Mouse (Mus musculus) heart, adult 2 months (tissue): ENCODE measurements around the gene Kpna3. TPM values are rescaled to one million over a fixed set of nuclear protein-coding genes. Genes with fewer than 3 reads are reported as not detected.
"Not testable (repeated sequence)": the region's sequence is repeated elsewhere in the genome, so short reads cannot be mapped to it uniquely, and the experiment has no call there.

ENCODE experiments used
- DNase-seq, 2 experiments: peaks; one replicate each; pipeline ENCODE4 v3.0.0; 2021
- H3K27ac ChIP-seq: fragments of 200-600 bp; 2 replicates; pipeline ENCODE4 v1.8.1; 2022
- H3K27me3 ChIP-seq: fragments of 200-500 bp; 2 replicates; pipeline ENCODE4 v1.6.1; 2012; ENCODE audit warnings: mild to moderate bottlenecking, low read length, inconsistent platforms, mixed read lengths; ENCODE audit not compliant: control insufficient read depth, insufficient read depth
- H3K36me3 ChIP-seq: fragments of 200-500 bp; 2 replicates; pipeline ENCODE4 v1.6.1; 2012; ENCODE audit warnings: low read length, inconsistent platforms; ENCODE audit not compliant: control insufficient read depth, insufficient read depth
- H3K4me1 ChIP-seq: fragments of 200-500 bp; 2 replicates; pipeline ENCODE4 v1.6.1; 2011; ENCODE audit warnings: low read length; ENCODE audit not compliant: control insufficient read depth, insufficient read depth
- H3K4me3 ChIP-seq: fragments of 200-600 bp; 2 replicates; pipeline ENCODE4 v1.8.1; 2022
- H3K79me2 ChIP-seq: fragments of 200-500 bp; replicated peaks from 2 replicates; pipeline ENCODE4 v1.6.1; 2012; ENCODE audit warnings: mild to moderate bottlenecking, inconsistent platforms, low read length, moderate library complexity, mixed read lengths; ENCODE audit not compliant: control insufficient read depth, insufficient read depth
- H3K9ac ChIP-seq: fragments of 200-500 bp; 2 replicates; pipeline ENCODE4 v1.6.1; 2012; ENCODE audit warnings: low read depth, mild to moderate bottlenecking, control low read depth, inconsistent platforms, low read length, mixed read lengths
- CTCF ChIP-seq: fragments of 200-600 bp; IDR thresholded peaks from 2 replicates; pipeline ENCODE4 v1.8.1; 2022; ENCODE audit warnings: antibody characterized with exemption, mild to moderate bottlenecking, moderate library complexity
- EP300 ChIP-seq: fragments of 200-500 bp; IDR thresholded peaks from 2 replicates; pipeline ENCODE4 v1.6.1; 2011; ENCODE audit warnings: low read depth, low read length, control low read depth; ENCODE audit not compliant: insufficient read depth
- POLR2A ChIP-seq: fragments of 200-500 bp; IDR thresholded peaks from 2 replicates; pipeline ENCODE4 v1.6.1; 2011; ENCODE audit warnings: mild to moderate bottlenecking, low read depth, low read length, control low read depth; ENCODE audit not compliant: insufficient read depth
- WGBS: fragments of 180-500 bp; shearing (Covaris S2); methylation state at CpG from one replicate; pipeline ENCODE4 v1.1.7; 2018; 5-methylcytosine and 5-hydroxymethylcytosine counted together
- intact Hi-C: fragments of 180-260 bp; cut with DNase I; formaldehyde crosslinking; loops from one replicate; pipeline ENCODE4 v1.15.1; 2025
- polyA plus RNA-seq: library from polyadenylated mRNA; depleted of rRNA; stranded (reverse); fragments of >200 nt; gene quantifications from 2 replicates; pipeline ENCODE4 v1.2.3, GENCODE M21; 2012
- total RNA-seq, 2 experiments: library from RNA; stranded (reverse); gene quantifications; 2 replicates each; pipeline ENCODE4 v1.2.3; 2021

Gene Kpna3
- total and polyA plus RNA-seq, 3 experiments = 16.1 to 53.4 (median 51.3) TPM

DNA sequence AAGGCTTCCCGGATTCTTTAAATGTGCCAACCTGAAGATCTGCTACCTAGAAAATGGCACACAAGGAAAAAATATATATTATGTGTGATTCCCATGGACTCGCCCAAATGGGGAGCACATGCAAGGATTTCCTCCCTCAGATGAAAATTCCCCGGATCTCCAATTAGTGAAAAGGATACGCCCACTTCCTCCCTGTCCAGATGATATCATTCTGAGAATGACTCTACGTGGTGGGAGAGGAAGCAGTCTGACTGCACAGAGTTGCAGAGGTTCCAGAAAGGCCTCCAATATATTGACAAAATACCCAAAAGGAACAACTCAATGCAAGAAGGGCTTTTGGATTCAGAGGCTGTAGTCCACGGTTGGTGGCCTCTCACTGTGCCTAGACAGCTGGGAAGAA is 12.8 kb upstream of the Kpna3 start:
- intact Hi-C loops = no loop called here
- H3K4me1 ChIP-seq = peaks cover 6% of the 10 kb centered on the region
- no peaks in the 10 kb centered on the region for H3K27me3 ChIP-seq
- WGBS = 28% methylated on average over 6 of the region's 6 CpGs
- no peak overlapping the region for H3K4me3 ChIP-seq
- H3K36me3 ChIP-seq = no peaks in the 10 kb centered on the region
- no peak for TF ChIP-seq POLR2A
- no peak for TF ChIP-seq CTCF
- peak overlapping the region; percentile 17; the same call in 1 of the 2 replicates for H3K27ac ChIP-seq
- DNase-seq = no peak
- H3K9ac ChIP-seq = no peak overlapping the region
- H3K79me2 ChIP-seq = no peaks in the 10 kb centered on the region

GRCm38 (mm10) chr14:61447775-61448174 is 8.1 kb upstream of the Kpna3 start:
- H3K27ac ChIP-seq = peak overlapping the region; percentile 65
- no peaks in the 10 kb centered on the region for H3K36me3 ChIP-seq
- 58% methylated on average over 6 of the region's 6 CpGs for WGBS
- intact Hi-C loops = loop anchor here (10.0 kb wide), 2 partner anchors 663 to 1183 kb away; partner anchors contain the start of genes Mipep and Mtmr6
- DNase-seq = peak; percentile 27 to 46
- TF ChIP-seq POLR2A (no peak), EP300 (no peak), CTCF (no peak)
- no peaks in the 10 kb centered on the region for H3K27me3 ChIP-seq
- no peaks in the 10 kb centered on the region for H3K79me2 ChIP-seq
- no peak overlapping the region for H3K9ac ChIP-seq
- peaks cover 3% of the 10 kb centered on the region; the same call in 1 of the 2 replicates for H3K4me1 ChIP-seq
- H3K4me3 ChIP-seq = no peak overlapping the region

GRCm38 (mm10) chr14:61439141-61439660 is 473 bp downstream of the Kpna3 start:
- no peak for DNase-seq
- H3K9ac ChIP-seq = peak overlapping the region; percentile 84
- under 1% methylated on average over 59 of the region's 62 CpGs for whole genome bisulfite sequencing
- H3K4me3 ChIP-seq = peak overlapping the region; percentile 68
- no peaks in the 10 kb centered on the region; the same call in none of the 2 replicates for H3K4me1 ChIP-seq
- no peak for TF ChIP-seq CTCF
- TF ChIP-seq POLR2A = no peak
- no peak for TF ChIP-seq EP300
- H3K27me3 ChIP-seq = no peaks in the 10 kb centered on the region
- peaks cover 10% of the 10 kb centered on the region for H3K36me3 ChIP-seq
- intact Hi-C loops = loop anchor here (2.0 kb wide), 2 partner anchors 78 to 108 kb away; partner anchors contain the start of gene Ebpl
- H3K27ac ChIP-seq = peak overlapping the region; percentile 88
- peaks cover 2% of the 10 kb centered on the region for H3K79me2 ChIP-seq

- intact Hi-C loops = loop anchor here (2.0 kb wide), 2 partner anchors 78 to 108 kb away; partner anchors contain the start of gene Ebpl
- Histone ChIP-seq H3K36me3 (peaks cover 10% of the 10 kb centered on the region), H3K4me3 (peak overlapping the region; percentile 68), H3K27ac (no peak overlapping the region; the same call in 1 of the 2 replicates), H3K27me3 (no peaks in the 10 kb centered on the region), H3K79me2 (peaks cover 2% of the 10 kb centered on the region), H3K4me1 (no peaks in the 10 kb centered on the region; the same call in none of the 2 replicates), H3K9ac (0 out of 2 replicates have a peak overlapping the region, but pooled peaks have one; percentile 44)
- 12% methylated on average over 3 of the region's 3 CpGs for WGBS
- no peak for DNase-seq
- TF ChIP-seq EP300 (no peak), POLR2A (no peak), CTCF (peak; percentile 50)
Observed at GRCm38 (mm10) chr14:61438171-61438945, 1.3 kb downstream of the Kpna3 start.

- H3K4me3 ChIP-seq = no peak overlapping the region
- H3K27me3 ChIP-seq = no peaks in the 10 kb centered on the region
- WGBS = 79% methylated on average over 2 of the region's 2 CpGs
- peaks cover 12% of the 10 kb centered on the region for H3K36me3 ChIP-seq
- no peak overlapping the region for H3K27ac ChIP-seq
- H3K4me1 ChIP-seq = peaks cover 4% of the 10 kb centered on the region
- H3K9ac ChIP-seq = no peak overlapping the region
- peaks cover 2% of the 10 kb centered on the region for H3K79me2 ChIP-seq
- TF ChIP-seq EP300 = no peak
- no peak for TF ChIP-seq CTCF
- no peak for TF ChIP-seq POLR2A
- DNase-seq = no peak
- intact Hi-C loops = no loop called here
Observed at GRCm38 (mm10) chr14:61436866-61437265, 2.8 kb downstream of the Kpna3 start.

- Histone ChIP-seq H3K27ac (no peak overlapping the region), H3K9ac (no peak overlapping the region), H3K27me3 (no peaks in the 10 kb centered on the region), H3K4me1 (peaks cover 13% of the 10 kb centered on the region), H3K79me2 (peaks cover 1% of the 10 kb centered on the region; the same call in 1 of the 2 replicates), H3K36me3 (peaks cover 13% of the 10 kb centered on the region), H3K4me3 (no peak overlapping the region)
- no peak for DNase-seq
- TF ChIP-seq EP300 = no peak
- TF ChIP-seq POLR2A = no peak
- TF ChIP-seq CTCF = no peak
- intact Hi-C loops = no loop called here
- WGBS = 65% methylated on average over 3 of the region's 3 CpGs
Observed at GRCm38 (mm10) chr14:61428126-61428787, 11.4 kb downstream of the Kpna3 start.

DNA sequence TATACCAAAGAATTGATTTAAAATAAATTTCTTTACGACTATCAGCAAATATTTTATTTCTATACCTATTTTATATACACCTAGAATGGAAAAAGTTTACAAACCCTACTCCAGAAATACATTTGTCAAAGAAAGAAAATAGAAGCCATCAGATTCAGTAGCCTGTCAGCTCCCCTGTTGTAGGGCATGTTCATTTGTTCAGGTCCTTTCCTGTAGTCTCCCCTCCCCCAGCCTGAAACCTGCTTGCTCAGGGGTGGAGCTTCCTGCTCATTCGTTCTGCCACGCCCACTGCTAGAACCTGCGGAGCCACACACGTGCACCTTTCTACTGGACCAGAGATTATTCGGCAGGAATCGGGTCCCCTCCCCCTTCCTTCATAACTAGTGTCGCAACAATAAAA is 12.6 kb downstream of the Kpna3 start:
- H3K4me1 ChIP-seq, H3K9ac ChIP-seq, intact Hi-C loops, DNase-seq, H3K79me2 ChIP-seq, H3K27me3 ChIP-seq, H3K4me3 ChIP-seq, H3K27ac ChIP-seq: not testable (repeated sequence)
- 36% methylated on average over 5 of the region's 8 CpGs for WGBS
- peaks cover 10% of the 10 kb centered on the region for H3K36me3 ChIP-seq
